Mouse (Mus musculus) liver, embryonic 14.5 days (tissue): ENCODE measurements around the gene Vwa3b. TPM values are rescaled to one million over a fixed set of nuclear protein-coding genes. Genes with fewer than 3 reads are reported as not detected.

Experiments
- ATAC-seq: fragments of 200-750 bp; cut with Nextera tagmentation; 2 replicates; pipeline ENCODE4 v1.8.0; 2017; ENCODE audit warnings: moderate number of reproducible peaks, mild to moderate bottlenecking, moderate library complexity; ENCODE audit not compliant: insufficient read depth
- DNase-seq, 3 experiments: peaks; one replicate each; pipeline ENCODE4 v3.0.0-alpha.2; 2012 to 2013; ENCODE audit warnings: low read depth in 3 of 3, low spot score in 3 of 3
- H3K27ac ChIP-seq: fragments of 300-500 bp; sonication (generic); 2 replicates; pipeline ENCODE4 v1.5.1; 2014; ENCODE audit warnings: moderate library complexity, mild to moderate bottlenecking, control low read depth, inconsistent platforms
- H3K27me3 ChIP-seq: fragments of 300-500 bp; sonication (generic); 2 replicates; pipeline ENCODE4 v1.6.1; 2014; ENCODE audit warnings: mild to moderate bottlenecking, low read length, moderate library complexity; ENCODE audit not compliant: control insufficient read depth, insufficient read depth
- H3K36me3 ChIP-seq: fragments of 300-500 bp; sonication (generic); replicated peaks from 2 replicates; pipeline ENCODE4 v1.6.1; 2014; ENCODE audit warnings: low read depth; ENCODE audit not compliant: control insufficient read depth, insufficient read depth
- H3K4me1 ChIP-seq, 2 experiments: fragments of 200-500 bp in 1 of 2; fragments of 300-500 bp in 1 of 2; sonication (generic) in 1 of 2; replicated peaks; 2 replicates each; pipeline ENCODE4 v1.6.1; 2012 to 2014; ENCODE audit warnings: antibody characterized with exemption in 1 of 2, inconsistent platforms in 1 of 2, low read length in 1 of 2; ENCODE audit not compliant: control insufficient read depth in 2 of 2, insufficient read depth in 2 of 2
- H3K4me2 ChIP-seq: fragments of 300-500 bp; sonication (generic); 2 replicates; pipeline ENCODE4 v1.6.1; 2014; ENCODE audit warnings: low read depth, mild to moderate bottlenecking, control low read depth, moderate library complexity
- H3K4me3 ChIP-seq, 2 experiments: fragments of 200-500 bp in 1 of 2; fragments of 300-500 bp in 1 of 2; sonication (generic) in 1 of 2; 2 replicates each; pipeline ENCODE4 v1.5.1; 2012 to 2014; ENCODE audit warnings: low read depth in 2 of 2, low read length in 2 of 2, mild to moderate bottlenecking in 2 of 2, control low read depth in 1 of 2, inconsistent platforms in 1 of 2, moderate library complexity in 1 of 2; ENCODE audit not compliant: insufficient read depth in 1 of 2
- H3K9ac ChIP-seq: fragments of 300-500 bp; sonication (generic); replicated peaks from 2 replicates; pipeline ENCODE4 v1.6.1; 2014; ENCODE audit warnings: mild to moderate bottlenecking, control low read depth, moderate library complexity
- H3K9me3 ChIP-seq: fragments of 300-500 bp; sonication (generic); 2 replicates; pipeline ENCODE4 v1.6.1; 2016; ENCODE audit warnings: low read length, mixed read lengths; ENCODE audit not compliant: control insufficient read depth
- CTCF ChIP-seq: IDR thresholded peaks from 2 replicates; pipeline ENCODE4 v1.5.1; 2016; ENCODE audit warnings: antibody characterized with exemption, low read depth, control low read depth
- EP300 ChIP-seq: IDR thresholded peaks from 2 replicates; pipeline ENCODE4 v1.6.1; 2016; ENCODE audit warnings: antibody characterized with exemption, low read depth
- WGBS: fragments of 180-500 bp; shearing (Covaris S2); extraction: QIAGEN DNeasy Blood & Tissue Kit; methylation state at CpG from one replicate; pipeline ENCODE4 v1.1.7; 2014; ENCODE audit not compliant: insufficient replicate concordance; 5-methylcytosine and 5-hydroxymethylcytosine counted together
- polyA plus RNA-seq, 2 experiments: library from polyadenylated mRNA; depleted of rRNA in 1 of 2; stranded (reverse) in 1 of 2; unstranded in 1 of 2; fragments of >200 nt; fragmentation: Nextera tagmentation in 1 of 2; extraction: Ambion mirVana in 1 of 2; gene quantifications; 2 replicates each; pipeline versions ENCODE4 v1.2.1 to v1.2.3; 2012 to 2014

Vwa3b gene
- polyA plus RNA-seq, 2 experiments = not detected

DNA sequence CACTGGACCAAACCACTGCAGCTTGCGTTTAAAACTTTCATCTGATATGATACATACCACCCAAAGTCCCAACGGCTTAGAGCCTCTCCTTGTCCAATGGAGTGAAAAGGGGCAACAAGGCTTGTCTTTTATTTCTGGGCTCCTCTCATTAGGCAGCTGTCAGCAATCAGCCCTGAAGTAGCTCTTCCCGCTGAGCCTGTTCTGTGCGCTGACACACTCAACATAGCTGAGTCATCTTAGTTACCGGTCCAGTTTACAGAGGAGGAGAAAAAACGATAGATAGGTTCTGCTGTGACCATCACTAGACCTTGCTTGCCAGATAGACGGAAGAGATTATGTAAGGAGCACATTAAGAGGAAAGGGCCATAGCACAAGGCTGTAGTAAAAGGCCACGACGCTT, 50.9 kb downstream of the Vwa3b start:
- WGBS = 54% methylated on average over 9 of the region's 9 CpGs
- DNase-seq = no peak
- Histone ChIP-seq H3K4me2 (no peak overlapping the region), H3K4me3 (no peak overlapping the region), H3K4me1 (no peaks in the 10 kb centered on the region), H3K27me3 (no peaks in the 10 kb centered on the region), H3K36me3 (no peaks in the 10 kb centered on the region), H3K27ac (no peak overlapping the region), H3K9ac (no peak overlapping the region), H3K9me3 (no peaks in the 10 kb centered on the region)
- ATAC-seq = no peak
- TF ChIP-seq EP300 (no peak), CTCF (no peak)

DNA sequence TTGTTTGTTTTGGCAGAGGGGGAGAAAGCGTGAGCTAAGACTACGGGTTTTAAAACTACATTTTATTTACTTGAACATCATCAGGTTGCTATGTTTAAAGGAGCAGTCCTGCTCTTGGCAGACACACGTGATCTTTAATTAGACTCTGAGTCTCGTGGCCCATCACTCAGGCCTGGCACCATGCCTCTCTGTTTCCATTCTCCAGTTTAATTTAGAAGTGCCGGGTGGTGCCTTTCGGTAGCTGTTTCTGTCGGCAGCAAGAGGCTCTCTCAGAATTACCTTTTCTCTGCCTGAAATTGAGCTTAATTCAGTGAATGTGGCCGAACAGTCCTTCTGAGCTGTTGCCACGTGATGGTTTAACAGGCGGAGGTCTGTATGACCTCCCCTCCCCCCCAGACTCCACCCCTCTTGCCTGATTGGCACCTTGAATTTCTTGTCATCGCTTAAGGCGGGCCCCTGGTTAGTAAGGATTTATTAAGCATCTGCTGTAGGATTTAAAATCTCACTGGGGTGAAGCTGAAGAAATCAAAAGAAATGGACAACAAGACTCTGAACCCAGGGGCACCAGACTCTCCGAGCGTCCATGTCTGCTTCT, 51.7 kb downstream of the Vwa3b start:
- Histone ChIP-seq H3K9ac (no peak overlapping the region), H3K4me3 (no peak overlapping the region), H3K27me3 (no peaks in the 10 kb centered on the region), H3K9me3 (no peaks in the 10 kb centered on the region), H3K36me3 (no peaks in the 10 kb centered on the region), H3K4me2 (no peak overlapping the region), H3K27ac (no peak overlapping the region), H3K4me1 (no peaks in the 10 kb centered on the region)
- DNase-seq = no peak
- TF ChIP-seq EP300 (no peak), CTCF (no peak)
- WGBS = 63% methylated on average over 14 of the region's 14 CpGs
- ATAC-seq = no peak

GRCm38 (mm10) chr1:37080442-37080841, 54.0 kb downstream of the Vwa3b start:
- Histone ChIP-seq H3K4me1 (no peaks in the 10 kb centered on the region), H3K27me3 (no peaks in the 10 kb centered on the region), H3K36me3 (no peaks in the 10 kb centered on the region), H3K9ac (no peak overlapping the region), H3K27ac (no peak overlapping the region), H3K4me2 (no peak overlapping the region), H3K4me3 (no peak overlapping the region), H3K9me3 (no peaks in the 10 kb centered on the region)
- TF ChIP-seq EP300 (no peak), CTCF (no peak)
- WGBS = 69% methylated on average over 4 of the region's 4 CpGs
- DNase-seq (no peak), ATAC-seq (no peak)

GRCm38 (mm10) chr1:37081376-37082214, 55.2 kb downstream of the Vwa3b start:
- no peak overlapping the region for H3K27ac ChIP-seq
- H3K4me3 ChIP-seq = no peak overlapping the region
- no peak overlapping the region for H3K9ac ChIP-seq
- ATAC-seq (no peak), DNase-seq (no peak)
- no peaks in the 10 kb centered on the region for H3K36me3 ChIP-seq
- H3K4me2 ChIP-seq = no peak overlapping the region
- H3K9me3 ChIP-seq = no peaks in the 10 kb centered on the region
- H3K27me3 ChIP-seq = no peaks in the 10 kb centered on the region
- H3K4me1 ChIP-seq = no peaks in the 10 kb centered on the region
- no peak for TF ChIP-seq CTCF
- no peak for TF ChIP-seq EP300
- WGBS = 63% methylated on average over 12 of the region's 12 CpGs

DNA sequence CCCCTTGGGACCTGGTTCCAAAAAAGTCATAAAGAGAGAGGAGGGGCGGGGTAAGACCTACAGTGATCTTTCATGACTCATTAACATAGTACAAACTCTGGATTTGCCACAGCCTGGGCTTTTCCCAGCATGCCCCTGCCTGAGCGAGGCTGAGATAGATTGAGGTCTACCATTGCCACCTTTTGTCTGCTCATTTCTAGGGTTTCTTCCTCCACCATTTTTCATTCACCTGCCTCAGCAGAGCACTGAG, 55.7 kb downstream of the Vwa3b start:
- H3K27me3 ChIP-seq = no peaks in the 10 kb centered on the region
- no peak overlapping the region for H3K9ac ChIP-seq
- no peaks in the 10 kb centered on the region for H3K4me1 ChIP-seq
- 28% methylated on average over 2 of the region's 2 CpGs for WGBS
- H3K4me2 ChIP-seq = no peak overlapping the region
- no peaks in the 10 kb centered on the region for H3K9me3 ChIP-seq
- H3K27ac ChIP-seq = no peak overlapping the region
- TF ChIP-seq EP300 (no peak), CTCF (no peak)
- no peaks in the 10 kb centered on the region for H3K36me3 ChIP-seq
- ATAC-seq (no peak), DNase-seq (no peak)
- no peak overlapping the region for H3K4me3 ChIP-seq
